Mouse (Mus musculus) CH12.LX (cell line): ENCODE results near the gene Rptor. TPM values are rescaled to one million over a fixed set of nuclear protein-coding genes. Genes with fewer than 3 reads are reported as not detected.

Experiments
- DNase-seq: peaks from one replicate; pipeline ENCODE4 v3.0.0-alpha.2; 2013; ENCODE audit errors: extremely low read depth
- H3K27ac ChIP-seq: 2 replicates; pipeline ENCODE4 v1.5.1; 2012; ENCODE audit warnings: low read depth, mild to moderate bottlenecking, control low read depth, moderate library complexity; ENCODE audit not compliant: insufficient read depth
- H3K27me3 ChIP-seq: replicated peaks from 2 replicates; pipeline ENCODE3; 2012; ENCODE audit warnings: inconsistent platforms
- H3K36me3 ChIP-seq, 2 experiments: replicated peaks in 1 of 2; 2 replicates each; pipeline versions ENCODE3 to v1.6.1; 2012; ENCODE audit warnings: inconsistent platforms in 1 of 2, low read length in 1 of 2, mild to moderate bottlenecking in 1 of 2, mixed read lengths in 1 of 2, moderate library complexity in 1 of 2; ENCODE audit not compliant: control insufficient read depth in 1 of 2, insufficient read depth in 1 of 2
- H3K4me1 ChIP-seq, 2 experiments: 2 replicates each; pipeline ENCODE4 v1.6.1; 2012; ENCODE audit warnings: inconsistent platforms in 1 of 2, moderate library complexity in 1 of 2; ENCODE audit not compliant: insufficient read depth in 2 of 2, control insufficient read depth in 1 of 2
- H3K4me2 ChIP-seq: 2 replicates; pipeline ENCODE4 v1.6.1; 2012; ENCODE audit warnings: low read depth, mild to moderate bottlenecking, control low read depth; ENCODE audit not compliant: poor library complexity, insufficient read depth, severe bottlenecking
- H3K4me3 ChIP-seq, 3 experiments: fragments of 150-350 bp in 1 of 3; sonication (generic) in 1 of 3; replicated peaks in 1 of 3; 2 replicates each; pipeline versions ENCODE3 to v1.5.1; 2011 to 2012; ENCODE audit warnings: low read depth in 2 of 3, low read length in 2 of 3, mild to moderate bottlenecking in 2 of 3, moderate library complexity in 2 of 3, control low read depth in 1 of 3, improper control_type of control experiment in 1 of 3, inconsistent platforms in 1 of 3, mixed read lengths in 1 of 3; ENCODE audit not compliant: poor library complexity in 1 of 3
- H3K79me2 ChIP-seq: replicated peaks from 2 replicates; pipeline ENCODE4 v1.6.1; 2012; ENCODE audit warnings: mild to moderate bottlenecking, moderate library complexity; ENCODE audit not compliant: control insufficient read depth, poor library complexity, insufficient read depth, severe bottlenecking; ENCODE audit errors: extremely low read depth
- H3K9ac ChIP-seq: 2 replicates; pipeline ENCODE4 v1.6.1; 2012; ENCODE audit warnings: low read depth, mild to moderate bottlenecking, control low read depth, moderate library complexity; ENCODE audit not compliant: insufficient read depth
- H3K9me3 ChIP-seq: replicated peaks from 2 replicates; pipeline ENCODE3; 2012; ENCODE audit warnings: low read length, inconsistent platforms, mixed read lengths
- BHLHE40 ChIP-seq: IDR thresholded peaks from 2 replicates; pipeline ENCODE4 v1.6.1; 2011; ENCODE audit warnings: mild to moderate bottlenecking, low read depth, low read length, improper control_type of control experiment
- CTCF ChIP-seq, 2 experiments: IDR thresholded peaks in 1 of 2; conservative IDR thresholded peaks in 1 of 2; 2 replicates each; pipeline ENCODE4 v1.5.1; 2011 to 2012; ENCODE audit warnings: low read depth in 2 of 2, low read length in 2 of 2, improper control_type of control experiment in 1 of 2, inconsistent platforms in 1 of 2, mild to moderate bottlenecking in 1 of 2, moderate library complexity in 1 of 2
- ELF1 ChIP-seq: IDR thresholded peaks from 2 replicates; pipeline ENCODE4 v1.6.1; 2014; ENCODE audit warnings: low read depth, mild to moderate bottlenecking, inconsistent platforms, low read length, improper control_type of control experiment
- EP300 ChIP-seq: IDR thresholded peaks from 2 replicates; pipeline ENCODE4 v1.6.1; 2011; ENCODE audit warnings: low read length, improper control_type of control experiment
- GABPA ChIP-seq: IDR thresholded peaks from 2 replicates; pipeline ENCODE4 v1.6.1; 2012; ENCODE audit warnings: low read depth, low read length, improper control_type of control experiment, inconsistent platforms; ENCODE audit not compliant: insufficient replicate concordance
- HCFC1 ChIP-seq: IDR thresholded peaks from 2 replicates; pipeline ENCODE4 v1.6.1; 2012; ENCODE audit warnings: low read depth, mild to moderate bottlenecking, inconsistent platforms, low read length, improper control_type of control experiment
- IRF4 ChIP-seq: IDR thresholded peaks from 2 replicates; pipeline ENCODE4 v1.6.1; 2014; ENCODE audit warnings: low read depth, mild to moderate bottlenecking, inconsistent platforms, low read length, improper control_type of control experiment
- JUN ChIP-seq: IDR thresholded peaks from 2 replicates; pipeline ENCODE4 v1.6.1; 2011; ENCODE audit warnings: low read depth, mild to moderate bottlenecking, low read length, improper control_type of control experiment, moderate library complexity; ENCODE audit not compliant: insufficient read depth
- JUND ChIP-seq: conservative IDR thresholded peaks from 2 replicates; pipeline ENCODE4 v1.6.1; 2011; ENCODE audit warnings: low read depth, low read length, improper control_type of control experiment
- MAZ ChIP-seq: IDR thresholded peaks from 2 replicates; pipeline ENCODE4 v1.6.1; 2012; ENCODE audit warnings: low read depth, mild to moderate bottlenecking, inconsistent platforms, low read length, improper control_type of control experiment, moderate library complexity
- MXI1 ChIP-seq: IDR thresholded peaks from 2 replicates; pipeline ENCODE4 v1.6.1; 2011; ENCODE audit warnings: mild to moderate bottlenecking, low read depth, low read length, improper control_type of control experiment
- MYC ChIP-seq: IDR thresholded peaks from 2 replicates; pipeline ENCODE4 v1.6.1; 2011; ENCODE audit warnings: low read depth, mild to moderate bottlenecking, improper control_type of control experiment, low read length
- NELFE ChIP-seq: IDR thresholded peaks from 2 replicates; pipeline ENCODE4 v1.6.1; 2011; ENCODE audit warnings: low read depth, low read length, improper control_type of control experiment
- PAX5 ChIP-seq: IDR thresholded peaks from 2 replicates; pipeline ENCODE4 v1.6.1; 2012; ENCODE audit warnings: low read length, inconsistent platforms, mixed read lengths
- POLR2AphosphoS2 ChIP-seq: IDR thresholded peaks from 2 replicates; pipeline ENCODE4 v1.6.1; 2011; ENCODE audit warnings: low read depth, low read length, improper control_type of control experiment
- RAD21 ChIP-seq: IDR thresholded peaks from 2 replicates; pipeline ENCODE4 v1.6.1; 2011; ENCODE audit warnings: low read depth, mild to moderate bottlenecking, low read length, improper control_type of control experiment, moderate library complexity
- SIN3A ChIP-seq: IDR thresholded peaks from 2 replicates; pipeline ENCODE4 v1.6.1; 2012; ENCODE audit warnings: low read length, improper control_type of control experiment, inconsistent platforms
- SMC3 ChIP-seq: IDR thresholded peaks from 2 replicates; pipeline ENCODE4 v1.6.1; 2011; ENCODE audit warnings: low read depth, low read length, improper control_type of control experiment
- TBP ChIP-seq: conservative IDR thresholded peaks from 2 replicates; pipeline ENCODE4 v1.6.1; 2011; ENCODE audit warnings: low read depth, low read length, improper control_type of control experiment
- UBTF ChIP-seq: IDR thresholded peaks from 2 replicates; pipeline ENCODE4 v1.6.1; 2012; ENCODE audit warnings: low read depth, mild to moderate bottlenecking, inconsistent platforms, low read length, improper control_type of control experiment, moderate library complexity
- ZC3H11A ChIP-seq: IDR thresholded peaks from 2 replicates; pipeline ENCODE4 v1.6.1; 2012; ENCODE audit warnings: low read depth, mild to moderate bottlenecking, inconsistent platforms, low read length, improper control_type of control experiment
- dilution Hi-C: fragments of 300-500 bp; cut with MboI; formaldehyde crosslinking; loops from 2 replicates; pipeline ENCODE4 v1.14.3; 2020; ENCODE audit warnings: low sequenced_read_pairs; ENCODE audit not compliant: extremely low pct_unique_long_range_greater_than_20kb, extremely low pct_ligation_motif_present
- in situ Hi-C: fragments of 300-500 bp; cut with MboI; formaldehyde crosslinking; loops from 3 replicates; pipeline ENCODE4 v1.14.3; 2019; ENCODE audit warnings: low sequenced_read_pairs, low pct_ligation_motif_present, low pct_unique_long_range_greater_than_20kb, mixed read lengths
- polyA plus RNA-seq: library from polyadenylated mRNA; unstranded; fragments of >175 nt; gene quantifications from 2 replicates; pipeline ENCODE4 v1.2.1, GENCODE M21; 2012; ENCODE audit warnings: low read depth; ENCODE audit not compliant: insufficient read length
- total RNA-seq, 2 experiments: library from RNA; depleted of rRNA; stranded (reverse); fragments of 300-350 nt in 1 of 2; fragments of >200 nt in 1 of 2; gene quantifications; 2 replicates each; pipeline ENCODE4 v1.2.3; 2012 to 2014

Gene Rptor
- total and polyA plus RNA-seq, 3 experiments, result 10.3 to 33.1 (median 26.7) TPM

- TF ChIP-seq CTCF (conservative IDR thresholded peaks at IDR 0.05 in 1 of 2, IDR thresholded peaks at IDR 0.05 in 1 of 2; ENCODE audit: low read depth in 2 of 2, low read length in 2 of 2), result 0 out of 4 replicates have a peak, but pooled peaks of 1 of the 2 experiments have one; percentile 10
- 0 out of 2 replicates have a peak, but pooled peaks have one; percentile 5 for TF ChIP-seq SMC3
- TF ChIP-seq SIN3A, result no peak
- peak; percentile 66; the same call in 1 of the 2 replicates for TF ChIP-seq POLR2AphosphoS2
- dilution Hi-C loops (no loop called here), in situ Hi-C loops (loop anchor here (5.0 kb wide), 1 partner anchor 399 kb away; no protein-coding TSS in a partner anchor)
- no peak overlapping the region for H3K27ac ChIP-seq
- no peaks in the 10 kb centered on the region for H3K79me2 ChIP-seq
- H3K9ac ChIP-seq, result no peak overlapping the region
- H3K4me2 ChIP-seq, result no peak overlapping the region
- H3K4me1 ChIP-seq, result peaks cover 0 to 16% of the 10 kb centered on the region in 2 experiments; a peak in 2 of 4 replicates
- no peak for DNase-seq
- no peaks in the 10 kb centered on the region for H3K9me3 ChIP-seq
- peaks cover 2% of the 10 kb centered on the region for H3K27me3 ChIP-seq
- peaks cover 23 to 45% of the 10 kb centered on the region in 2 experiments for H3K36me3 ChIP-seq
- H3K4me3 ChIP-seq, result no peak overlapping the region
These were observed 298.5 kb downstream of the Rptor start for GRCm38 (mm10) chr11:119901174-119901573.

GRCm38 (mm10) chr11:119902891-119903290 is 300.2 kb downstream of the Rptor start:
- TF ChIP-seq SMC3 (no peak), POLR2AphosphoS2 (0 out of 2 replicates have a peak, but pooled peaks have one; percentile 13)
- H3K79me2 ChIP-seq, result no peaks in the 10 kb centered on the region
- H3K4me3 ChIP-seq, result no peak overlapping the region
- H3K9ac ChIP-seq, result no peak overlapping the region
- no peak for DNase-seq
- dilution Hi-C loops (no loop called here), in situ Hi-C loops (loop anchor here (5.0 kb wide), 1 partner anchor 401 kb away; no protein-coding TSS in a partner anchor)
- peaks cover 9 to 30% of the 10 kb centered on the region in 2 experiments for H3K36me3 ChIP-seq
- H3K27ac ChIP-seq, result no peak overlapping the region
- no peak overlapping the region for H3K4me2 ChIP-seq
- no peaks in the 10 kb centered on the region for H3K9me3 ChIP-seq
- peaks cover 18% of the 10 kb centered on the region for H3K27me3 ChIP-seq
- H3K4me1 ChIP-seq, result peaks cover 0 to 7% of the 10 kb centered on the region in 2 experiments; a peak in 1 of 4 replicates

GRCm38 (mm10) chr11:119904621-119905286 is 302.0 kb downstream of the Rptor start:
- in situ Hi-C loops (loop anchor here (5.0 kb wide), 1 partner anchor 402 kb away; no protein-coding TSS in a partner anchor), dilution Hi-C loops (no loop called here)
- no peak for TF ChIP-seq BHLHE40
- TF ChIP-seq UBTF, result no peak
- TF ChIP-seq ELF1, result no peak
- TF ChIP-seq JUN, result no peak
- TF ChIP-seq PAX5, result no peak
- no peak for TF ChIP-seq MAZ
- TF ChIP-seq IRF4, result 0 out of 2 replicates have a peak, but pooled peaks have one; percentile 35
- no peak for TF ChIP-seq GABPA
- TF ChIP-seq HCFC1, result no peak
- TF ChIP-seq SIN3A, result no peak
- peak; percentile 98 to 99 for TF ChIP-seq CTCF (conservative IDR thresholded peaks at IDR 0.05 in 1 of 2, IDR thresholded peaks at IDR 0.05 in 1 of 2; ENCODE audit: low read depth in 2 of 2, low read length in 2 of 2)
- peak; percentile 89 for TF ChIP-seq SMC3
- TF ChIP-seq EP300, result no peak
- no peak for TF ChIP-seq JUND
- 0 out of 2 replicates have a peak, but pooled peaks have one; percentile 17 for TF ChIP-seq NELFE
- TF ChIP-seq MYC, result peak; percentile 61; the same call in 1 of the 2 replicates
- TF ChIP-seq MXI1, result no peak
- TF ChIP-seq RAD21, result peak; percentile 100
- peak; percentile 73 for TF ChIP-seq ZC3H11A
- TF ChIP-seq TBP, result no peak
- Histone ChIP-seq H3K9me3 (no peaks in the 10 kb centered on the region), H3K4me2 (no peak overlapping the region), H3K79me2 (no peaks in the 10 kb centered on the region), H3K36me3 (peaks cover 0 to 11% of the 10 kb centered on the region in 2 experiments), H3K27ac (no peak overlapping the region), H3K9ac (no peak overlapping the region), H3K27me3 (peaks cover 30% of the 10 kb centered on the region), H3K4me3 (no peak overlapping the region), H3K4me1 (peaks cover 0 to 10% of the 10 kb centered on the region in 2 experiments; a peak in 2 of 4 replicates)
- DNase-seq, result peak; percentile 78
